Mouse (Mus musculus) myocyte (in vitro differentiated cells): ENCODE data around the gene Slc16a12.

ENCODE experiments used
- CEBPB ChIP-seq: IDR thresholded peaks from 2 replicates; pipeline ENCODE4 v1.6.1; 2011; ENCODE audit warnings: mild to moderate bottlenecking, moderate library complexity; ENCODE audit not compliant: poor library complexity, insufficient read depth, severe bottlenecking
- E2F4 ChIP-seq: IDR thresholded peaks from one replicate; pipeline ENCODE4 v1.6.1; 2011; ENCODE audit warnings: mild to moderate bottlenecking, control low read depth, moderate library complexity; ENCODE audit not compliant: insufficient read depth
- MAX ChIP-seq: IDR thresholded peaks from one replicate; pipeline ENCODE4 v1.6.1; 2011; ENCODE audit warnings: low read depth, mild to moderate bottlenecking, control low read depth
- MYOG ChIP-seq, 3 experiments: IDR thresholded peaks; one replicate each; pipeline ENCODE4 v1.6.1; 2011; ENCODE audit warnings: control low read depth in 2 of 3, low read depth in 2 of 3, mild to moderate bottlenecking in 2 of 3; ENCODE audit not compliant: insufficient read length in 2 of 3, control insufficient read depth in 1 of 3, insufficient read depth in 1 of 3
- POLR2A ChIP-seq: IDR thresholded peaks from one replicate; pipeline ENCODE4 v1.6.1; 2011; ENCODE audit warnings: low read depth, mild to moderate bottlenecking, control low read depth, moderate library complexity; ENCODE audit not compliant: insufficient read length
- POLR2AphosphoS2 ChIP-seq: IDR thresholded peaks from one replicate; pipeline ENCODE4 v1.6.1; 2011; ENCODE audit warnings: low read depth, control low read depth; ENCODE audit not compliant: insufficient read length
- SRF ChIP-seq: IDR thresholded peaks from one replicate; pipeline ENCODE4 v1.6.1; 2011; ENCODE audit warnings: low read depth; ENCODE audit not compliant: control insufficient read depth, insufficient read length
- TCF12 ChIP-seq: IDR thresholded peaks from one replicate; pipeline ENCODE4 v1.6.1; 2011; ENCODE audit warnings: mild to moderate bottlenecking, control low read depth; ENCODE audit not compliant: poor library complexity, insufficient read depth, severe bottlenecking
- USF1 ChIP-seq: IDR thresholded peaks from one replicate; pipeline ENCODE4 v1.6.1; 2011; ENCODE audit warnings: low read depth, mild to moderate bottlenecking, control low read depth, moderate library complexity

- TF ChIP-seq MAX (no peak), CEBPB (no peak), E2F4 (no peak), POLR2A (no peak), SRF (no peak), MYOG (IDR thresholded peaks at IDR 0.05; ENCODE audit: control insufficient read depth in 1 of 3, insufficient read depth in 1 of 3, insufficient read length in 2 of 3, low read depth in 2 of 3) (no peak), TCF12 (no peak), USF1 (no peak), POLR2AphosphoS2 (no peak)
Measured at GRCm38 (mm10) chr19:34708221-34708620, 38.9 kb downstream of the Slc16a12 start.
